Mouse (Mus musculus) small intestine, adult 2 months (tissue): ENCODE data around the gene Rfxap.

ENCODE experiments used
- CTCF ChIP-seq: fragments of 200-500 bp; IDR thresholded peaks from 2 replicates; pipeline ENCODE4 v1.5.1; 2012; ENCODE audit warnings: low read depth, mild to moderate bottlenecking, control low read depth, inconsistent platforms, low read length, moderate library complexity, mixed read lengths; ENCODE audit not compliant: insufficient replicate concordance, insufficient read length; ENCODE audit errors: extremely low read depth
- POLR2A ChIP-seq: fragments of 200-500 bp; IDR thresholded peaks from 2 replicates; pipeline ENCODE4 v1.6.1; 2012; ENCODE audit warnings: low read depth, mild to moderate bottlenecking, control low read depth, inconsistent platforms, low read length, moderate library complexity

DNA sequence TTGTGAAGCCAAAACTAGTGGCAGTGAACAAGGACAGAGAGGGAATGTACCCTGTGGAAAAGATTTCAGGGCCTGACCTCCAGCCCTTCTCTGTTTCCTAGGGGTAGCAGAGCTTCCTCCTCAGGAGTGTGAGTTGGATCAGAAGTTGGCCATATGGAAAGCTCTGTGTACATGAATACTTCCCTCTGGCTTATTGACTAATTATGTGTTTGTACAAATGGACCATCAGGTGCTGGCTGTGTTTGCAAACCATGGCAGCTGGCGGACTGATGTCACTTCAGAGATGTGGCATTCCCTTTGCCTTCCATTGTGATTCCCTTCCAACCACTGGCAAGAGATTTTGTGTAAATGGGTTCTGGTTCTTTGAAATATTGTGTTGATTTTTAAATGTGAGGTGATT is 46.3 kb downstream of the Rfxap start:
- TF ChIP-seq CTCF, result no peak
- no peak for TF ChIP-seq POLR2A
